Mouse (Mus musculus) right cerebral cortex, postnatal 4 days (tissue): ENCODE results near the gene Wbp2.
A peak's percentile ranks its signal among the peaks of the same experiment; 100 is the strongest.

ENCODE experiments used
- DNase-seq: peaks from one replicate; pipeline ENCODE4 v3.0.0-alpha.2; 2022

The Wbp2 gene

GRCm38 (mm10) chr11:116061641-116062415, 25.0 kb downstream of the Wbp2 start:
- DNase-seq = no peak

DNA sequence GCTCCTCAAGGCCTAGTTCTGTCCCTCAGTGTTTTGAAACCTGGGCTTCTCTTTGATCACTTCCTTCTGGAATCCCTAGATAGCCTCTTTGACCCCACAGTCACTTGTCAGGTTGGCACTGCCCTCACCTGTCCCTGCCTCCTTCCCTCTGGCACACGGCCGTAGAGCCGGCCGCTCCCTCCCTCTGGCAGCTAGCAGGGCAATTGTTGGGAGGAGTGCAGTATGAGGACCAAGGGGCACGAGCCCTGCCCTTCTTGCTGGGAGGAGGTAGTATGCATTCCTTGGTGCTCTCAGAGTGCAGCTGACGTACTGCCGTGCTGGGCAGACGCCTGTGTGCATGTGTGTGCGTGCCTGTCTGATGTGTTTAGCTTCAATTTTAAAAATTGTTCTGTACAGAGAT, 26.2 kb downstream of the Wbp2 start:
- DNase-seq = no peak

DNA sequence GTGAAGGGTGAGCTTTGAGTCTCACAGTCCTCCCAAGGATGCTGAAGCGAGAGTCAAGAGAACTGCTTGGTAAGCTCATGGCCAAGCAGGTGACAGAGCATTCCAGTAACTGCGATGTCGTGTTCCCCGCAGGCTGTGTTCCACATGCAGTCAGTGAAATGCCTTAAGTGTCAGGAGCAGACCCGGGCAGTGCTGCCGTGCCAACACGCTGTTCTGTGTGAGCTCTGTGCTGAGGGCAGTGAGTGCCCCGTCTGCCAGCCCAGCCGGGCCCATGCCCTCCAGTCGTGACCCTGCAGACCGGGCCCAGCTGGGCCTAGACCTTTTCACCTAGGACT, 27.1 kb downstream of the Wbp2 start:
- DNase-seq = no peak

DNA sequence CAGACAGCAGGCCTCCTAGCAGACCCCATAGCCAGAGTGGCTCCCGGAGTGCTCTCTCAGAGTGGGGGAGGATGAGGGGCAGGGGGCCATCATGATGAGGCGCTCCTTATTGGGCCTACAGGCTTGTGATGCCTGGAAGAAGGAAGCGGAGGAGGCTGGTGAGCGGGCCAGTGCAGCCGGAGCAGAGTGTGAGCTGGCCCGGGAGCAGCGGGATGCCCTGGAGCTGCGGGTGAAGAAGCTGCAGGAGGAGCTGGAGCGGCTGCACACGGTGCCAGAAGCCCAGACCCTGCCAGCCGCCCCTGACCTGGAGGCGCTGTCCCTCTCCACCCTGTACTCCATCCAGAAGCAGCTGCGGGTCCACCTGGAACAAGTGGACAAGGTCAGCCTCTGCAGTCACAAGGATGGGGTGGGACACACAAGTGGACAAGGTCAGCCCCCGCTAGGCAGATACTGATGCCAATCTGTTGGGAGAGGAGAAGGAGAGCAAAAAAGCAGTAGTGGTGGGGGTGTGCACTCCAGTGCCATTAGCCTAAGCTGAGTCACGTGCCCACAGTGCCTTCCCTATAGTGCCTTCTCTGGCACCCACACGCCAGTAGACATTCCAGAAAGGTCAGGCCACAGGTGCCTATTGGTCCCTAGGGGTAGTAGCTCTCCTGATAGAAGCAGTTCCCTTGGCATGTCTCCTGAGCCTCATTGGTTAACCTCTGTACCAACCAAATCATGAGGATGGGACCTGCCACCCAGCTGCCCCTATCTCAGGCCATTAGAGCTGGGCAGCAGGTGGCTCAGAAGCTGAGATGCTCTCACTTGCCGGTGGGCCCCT, 27.7 kb downstream of the Wbp2 start:
- no peak for DNase-seq

- no peak for DNase-seq
Measured at GRCm38 (mm10) chr11:116058022-116058614, 28.7 kb downstream of the Wbp2 start.

GRCm38 (mm10) chr11:116057237-116057881, 29.4 kb downstream of the Wbp2 start:
- DNase-seq = no peak

- DNase-seq = no peak
Measured at GRCm38 (mm10) chr11:116055873-116056272, 30.9 kb downstream of the Wbp2 start.

DNA sequence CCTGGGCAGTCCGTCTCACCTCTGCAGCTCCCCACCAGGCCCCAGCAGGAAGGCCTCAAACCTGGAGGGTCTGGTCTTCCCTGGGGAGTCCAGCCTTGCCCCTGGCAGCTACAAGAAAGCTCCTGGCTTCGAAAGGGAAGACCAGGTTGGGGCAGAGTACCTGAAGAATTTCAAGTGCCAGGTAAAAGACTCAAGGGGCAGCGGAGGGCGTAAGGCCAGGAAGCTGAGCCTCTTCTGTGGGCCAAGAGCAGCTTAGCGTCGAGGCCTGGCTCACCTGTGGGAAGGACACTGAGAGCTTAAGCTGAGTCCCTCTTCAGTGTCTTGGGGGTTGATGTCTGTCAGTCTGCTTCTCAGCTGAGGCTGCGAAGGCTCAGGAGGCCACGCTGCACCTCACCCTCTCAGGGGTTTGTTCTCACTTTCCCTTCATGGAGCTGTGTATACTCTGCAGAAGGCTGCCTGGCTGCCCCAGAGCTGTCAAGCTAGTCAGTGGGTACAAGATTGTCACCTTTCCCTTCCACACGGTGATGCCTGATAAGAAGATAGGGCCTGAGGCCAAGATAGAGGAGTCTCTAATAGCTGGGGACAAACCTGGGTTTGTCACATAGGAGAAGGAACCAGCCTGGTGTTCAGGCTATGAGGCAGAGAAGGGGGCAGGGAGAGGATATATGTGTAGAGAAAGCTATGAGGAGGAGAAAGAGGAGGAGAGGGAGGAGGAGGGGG, 33.1 kb downstream of the Wbp2 start:
- no peak for DNase-seq

DNA sequence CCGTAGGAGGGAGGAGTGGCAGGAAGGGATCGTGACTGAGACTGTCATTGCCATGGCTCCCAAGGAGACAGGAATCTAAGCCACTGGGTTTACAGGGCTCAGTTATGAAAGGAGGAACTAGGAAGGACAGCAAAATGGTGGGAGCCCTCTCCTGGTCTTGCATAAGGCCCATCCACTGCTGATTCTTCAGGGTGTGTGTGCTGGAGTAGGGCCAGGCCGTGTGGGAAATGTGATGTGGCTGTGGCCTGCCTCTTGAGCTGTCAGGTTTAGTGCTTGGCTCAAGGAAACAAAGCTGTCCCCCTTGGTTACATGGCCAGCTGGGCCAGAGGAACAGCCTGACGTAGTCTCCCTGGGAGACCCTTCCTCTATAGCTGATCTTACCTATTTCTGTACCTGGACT, 36.6 kb downstream of the Wbp2 start:
- DNase-seq = no peak

GRCm38 (mm10) chr11:116049610-116050009, 37.2 kb downstream of the Wbp2 start:
- DNase-seq = no peak

GRCm38 (mm10) chr11:116045173-116045572, 41.6 kb downstream of the Wbp2 start:
- no peak for DNase-seq

DNA sequence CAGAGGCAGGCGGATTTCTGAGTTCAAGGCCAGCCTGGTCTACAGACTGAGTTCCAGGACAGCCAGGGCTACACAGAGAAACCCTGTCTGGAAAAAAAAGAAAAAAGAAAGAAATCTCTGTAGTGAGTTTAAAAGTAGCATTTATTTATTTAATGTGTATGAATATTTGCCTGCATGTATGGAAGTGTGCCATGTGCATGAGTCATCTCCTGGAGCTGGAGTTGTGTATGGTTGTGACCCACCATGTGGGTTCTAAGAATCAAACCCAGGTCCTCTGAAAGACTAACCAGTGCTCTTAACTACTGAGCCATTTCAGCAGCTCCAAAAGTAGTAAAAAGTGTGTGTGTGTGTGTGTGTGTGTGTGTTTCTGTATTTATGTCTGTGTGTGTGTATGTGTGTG, 43.5 kb downstream of the Wbp2 start:
- no peak for DNase-seq

DNA sequence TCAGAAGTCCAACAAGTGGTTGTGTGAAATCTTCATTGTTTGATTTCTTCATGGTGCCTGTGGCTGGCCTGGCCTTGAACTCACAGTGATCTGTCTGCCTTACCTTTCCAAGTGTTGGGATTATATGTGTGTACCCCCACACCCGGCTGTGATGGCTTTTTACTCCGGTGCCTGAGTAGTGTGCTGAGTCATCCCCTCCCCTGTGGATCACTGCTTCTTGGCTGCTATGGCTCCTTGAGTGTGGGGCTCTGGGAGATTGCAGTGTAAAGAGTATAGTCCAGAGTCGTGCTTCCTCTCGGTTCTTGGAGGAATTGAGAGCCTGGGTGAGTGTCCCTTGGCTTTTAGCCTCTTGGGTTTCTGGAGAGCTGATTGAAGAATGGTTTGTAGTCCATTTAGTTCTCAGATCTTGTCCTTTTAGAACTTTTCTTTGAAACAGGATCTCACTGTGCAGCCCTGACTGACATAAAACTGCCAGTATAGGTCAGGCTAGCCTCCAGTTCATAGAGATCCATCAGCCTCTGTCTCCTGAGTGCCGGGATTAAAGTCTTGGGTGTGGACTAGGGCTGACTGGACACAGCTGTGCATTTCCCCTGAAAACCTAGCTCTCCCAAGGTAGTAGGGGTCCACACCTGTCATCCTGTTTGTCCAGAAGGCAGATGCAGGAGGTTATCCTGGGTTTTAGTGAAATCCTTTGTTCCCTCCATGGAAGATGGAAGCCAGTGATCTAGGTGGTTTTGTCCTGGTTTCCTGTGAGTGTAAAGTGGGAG, 44.2 kb downstream of the Wbp2 start:
- no peak for DNase-seq

GRCm38 (mm10) chr11:116041833-116042232, 45.0 kb downstream of the Wbp2 start:
- no peak for DNase-seq

- DNase-seq = no peak
Measured at GRCm38 (mm10) chr11:116040593-116040992, 46.2 kb downstream of the Wbp2 start.

- no peak for DNase-seq
Measured at GRCm38 (mm10) chr11:116037826-116038225, 49.0 kb downstream of the Wbp2 start.

DNA sequence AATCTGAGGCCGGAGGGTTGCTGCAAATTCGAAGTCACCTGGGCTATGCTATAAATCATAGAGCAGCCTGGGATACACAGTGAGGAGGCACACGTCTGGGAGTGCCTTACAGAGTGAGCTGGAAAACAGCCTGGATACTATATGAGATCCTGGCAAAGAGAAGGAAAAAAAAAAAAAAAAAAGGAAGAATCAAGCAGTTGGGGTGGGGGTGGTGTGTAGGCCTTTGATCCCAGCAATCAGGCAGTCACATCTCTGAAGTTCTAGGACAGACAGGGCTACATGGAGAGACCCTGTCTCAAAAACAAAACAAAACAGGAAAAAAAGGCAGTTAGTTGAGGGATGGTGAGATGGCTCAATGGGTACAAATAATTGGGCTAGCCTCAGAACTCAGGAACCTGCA, 50.1 kb downstream of the Wbp2 start:
- DNase-seq = no peak

- DNase-seq = no peak
Measured at GRCm38 (mm10) chr11:116034584-116034983, 52.2 kb downstream of the Wbp2 start.

GRCm38 (mm10) chr11:116030898-116031845, 55.6 kb downstream of the Wbp2 start:
- no peak for DNase-seq

- peak; percentile 92 for DNase-seq
Measured at GRCm38 (mm10) chr11:116030088-116030897, 56.5 kb downstream of the Wbp2 start, which contains the start of gene Unk. Unk (plus strand) TSS chr11:116030322.
